ENCODE assay signal across 25 mouse cellular contexts in the genomic region with DNA sequence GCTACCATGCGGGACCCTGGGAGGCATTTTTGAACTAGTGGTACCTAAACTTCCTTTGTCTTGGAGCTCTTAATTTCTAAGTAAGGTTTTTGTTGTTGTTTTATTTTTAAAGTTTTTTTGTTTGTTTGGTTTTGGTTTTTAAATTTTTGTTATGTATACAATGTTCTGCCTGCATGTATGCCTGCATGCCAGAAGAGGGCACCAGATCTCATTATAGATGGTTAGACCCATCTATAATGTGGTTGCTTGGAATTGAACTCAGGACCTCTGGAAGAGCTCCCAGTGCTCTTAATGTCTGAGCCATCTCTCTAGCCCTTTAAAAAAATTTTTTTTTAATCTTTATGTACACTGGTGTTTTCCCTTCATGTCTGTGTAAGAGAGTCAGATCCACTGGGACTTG. TPM values are rescaled to one million over a fixed set of nuclear protein-coding genes. Genes with fewer than 3 reads are reported as not detected.
DNase-seq lines count a peak whose midpoint lies in the region; ATAC-seq and TF ChIP-seq lines count a peak whose summit lies in the region.
"Had no signal": no experiment of that assay in that cellular context is flagged by ENCODE, and none has a peak within 500 bp of the region (broad histone marks: within the 10 kb centered on the region; RNA-seq: fewer than 3 reads in every experiment).

No protein-coding gene starts in this region.

- TF ChIP-seq CTCF in gastrocnemius, adult 2 months (IDR thresholded peaks at IDR 0.05), result peak; percentile 26; the same call in 1 of the 2 replicates
- TF ChIP-seq CTCF in layer of hippocampus, adult 2 months (conservative IDR thresholded peaks at IDR 0.05), result peak; percentile 67
- peak; percentile 57 for TF ChIP-seq CTCF in midbrain, postnatal 0 days (IDR thresholded peaks at IDR 0.05)

- no peaks in the 10 kb centered on the region for H3K9me3 ChIP-seq in midbrain, postnatal 0 days (ENCODE audit: low read length)
- no peaks in the 10 kb centered on the region for H3K9me3 ChIP-seq in midbrain, embryonic 14.5 days (ENCODE audit: control insufficient read depth, low read length)

- ATAC-seq in midbrain, postnatal 0 days (ENCODE audit: low FRiP score), result no peak
- ATAC-seq in midbrain, embryonic 14.5 days (ENCODE audit: low FRiP score, low TSS enrichment), result no peak
- ATAC-seq in erythroblast, adult 5-6 weeks (replicated peaks; ENCODE audit: low FRiP score, poor library complexity, severe bottlenecking), result no peak
- ATAC-seq: activated CD4-positive, CD25-positive, alpha-beta regulatory T cell, adult 4 months; intestine, embryonic 16.5 days had no signal

- WGBS in midbrain, postnatal 0 days, result 81% methylated on average over 1 of the region's 1 CpGs
- 87% methylated on average over 1 of the region's 1 CpGs for WGBS in midbrain, embryonic 14.5 days

- no peaks in the 10 kb centered on the region for H3K27me3 ChIP-seq in midbrain, postnatal 0 days (ENCODE audit: insufficient read depth, low read length)
- H3K27me3 ChIP-seq in midbrain, embryonic 14.5 days (ENCODE audit: control insufficient read depth, insufficient read depth, low read length), result no peaks in the 10 kb centered on the region

- H3K27ac ChIP-seq in gastrocnemius, adult 2 months, result no peak overlapping the region
- no peak overlapping the region for H3K27ac ChIP-seq in layer of hippocampus, adult 2 months
- H3K27ac ChIP-seq in midbrain, postnatal 0 days (ENCODE audit: low read depth, low read length), result no peak overlapping the region
- H3K27ac ChIP-seq in midbrain, embryonic 14.5 days (replicated peaks; ENCODE audit: low read depth, low read length), result no peak overlapping the region
- H3K27ac ChIP-seq: heart, embryonic 13.5 days; hindbrain, embryonic 14.5 days; limb, embryonic 12.5 days; liver, embryonic 13.5 days had no signal

- no peaks in the 10 kb centered on the region for H3K4me1 ChIP-seq in midbrain, postnatal 0 days (ENCODE audit: insufficient read depth, low read length)
- no peaks in the 10 kb centered on the region for H3K4me1 ChIP-seq in midbrain, embryonic 14.5 days (ENCODE audit: control insufficient read depth, insufficient read depth, low read length)

- H3K4me3 ChIP-seq in gastrocnemius, adult 2 months, result no peak overlapping the region
- H3K4me3 ChIP-seq in layer of hippocampus, adult 2 months, result no peak overlapping the region
- H3K4me3 ChIP-seq in midbrain, postnatal 0 days (ENCODE audit: low read depth, low read length), result no peak overlapping the region
- H3K4me3 ChIP-seq in midbrain, embryonic 14.5 days (replicated peaks; ENCODE audit: low read depth, low read length), result no peak overlapping the region
- H3K4me3 ChIP-seq: heart, embryonic 13.5 days; liver, embryonic 13.5 days had no signal

- no peak overlapping the region for H3K4me2 ChIP-seq in midbrain, postnatal 0 days (ENCODE audit: low read depth, low read length, poor library complexity, severe bottlenecking)
- H3K4me2 ChIP-seq in midbrain, embryonic 14.5 days (ENCODE audit: low read length), result no peak overlapping the region
- H3K4me2 ChIP-seq: liver, embryonic 13.5 days had no signal

- no peak overlapping the region for H3K9ac ChIP-seq in midbrain, postnatal 0 days (replicated peaks; ENCODE audit: low read length, poor library complexity, severe bottlenecking)
- H3K9ac ChIP-seq in midbrain, embryonic 14.5 days (replicated peaks; ENCODE audit: low read length), result no peak overlapping the region
- H3K9ac ChIP-seq: heart, embryonic 13.5 days; hindbrain, embryonic 14.5 days; limb, embryonic 12.5 days; liver, embryonic 13.5 days had no signal

- DNase-seq in gastrocnemius, adult 2 months, result no peak
- DNase-seq in gastrocnemius, adult 8-10 months (ENCODE audit: low spot score in 2 of 2), result no peak
- DNase-seq in layer of hippocampus, adult 2 months (ENCODE audit: low spot score in 2 of 2), result no peak
- DNase-seq in layer of hippocampus, postnatal 14 days (ENCODE audit: low spot score in 2 of 2), result no peak
- no peak for DNase-seq in midbrain, postnatal 0 days (ENCODE audit: low spot score)
- no peak for DNase-seq in midbrain, embryonic 14.5 days
- no peak for DNase-seq in testis, postnatal 10 days (ENCODE audit: low spot score)
- DNase-seq: adrenal gland, adult 8-10 months; cerebellum, adult 11-12 months; gastrocnemius, postnatal 10 days; heart, adult 11 months; heart, postnatal 36 days; liver, embryonic 13.5 days; lung, postnatal 10 days had no signal

- intact Hi-C loops in gastrocnemius, adult 2 months (cut with DNase I), result no loop called here

- H3K36me3 ChIP-seq in midbrain, postnatal 0 days (ENCODE audit: insufficient read depth, low read length), result no peaks in the 10 kb centered on the region
- no peaks in the 10 kb centered on the region for H3K36me3 ChIP-seq in midbrain, embryonic 14.5 days (ENCODE audit: control insufficient read depth, insufficient read depth, low read length)
- H3K36me3 ChIP-seq: G1E; limb, embryonic 12.5 days had no signal

RNA-seq across cellular contexts. Expression of gene Ccdc114, which starts 5.8 kb away (rescaled TPM):
- total RNA-seq in gastrocnemius, adult 2 months (2021), result under 1 TPM; 0.28 to 0.45 TPM
- under 1 TPM in 3 of 4 experiments, not detected in 1; 0.19 to 0.85 (median 0.29) TPM for total RNA-seq in gastrocnemius, adult 8-10 months (2022)
- 1 to 10 TPM; 3.5 to 3.8 TPM for total RNA-seq in layer of hippocampus, adult 2 months (2021)
- total RNA-seq in layer of hippocampus, postnatal 14 days (2021), result 1 to 10 TPM; 2.1 to 6.2 TPM
- total RNA-seq in midbrain, postnatal 0 days (2014; rRNA removed), result 4.2 and 7.2 TPM in 2 replicates
- 4.3 and 5.8 TPM in 2 replicates for polyA plus RNA-seq in midbrain, postnatal 0 days (2015; fragmentation: Nextera tagmentation; extraction: Ambion mirVana)
- polyA plus RNA-seq in midbrain, embryonic 14.5 days (2014; fragmentation: Nextera tagmentation; extraction: Ambion mirVana), result 2.6 and 3.1 TPM in 2 replicates
- 2.5 TPM in 1 of 2 replicates, not detected in the other for total RNA-seq in erythroblast, adult 5-6 weeks (2015; ENCODE audit: low replicate concordance)
- total RNA-seq in erythroblast, adult 5-6 weeks (2017; ENCODE audit: low replicate concordance), result 0.51 and 2.0 TPM in 2 replicates

RNA-seq across cellular contexts. Expression of gene Emp3, which starts 8.5 kb away (rescaled TPM):
- total RNA-seq in gastrocnemius, adult 2 months (2021), result 10 to 100 TPM in 1 of 2 experiments, 1 to 10 TPM in 1; 7.7 to 18.2 TPM
- total RNA-seq in gastrocnemius, adult 8-10 months (2022), result 10 to 100 TPM in 1 of 4 experiments, 1 to 10 TPM in 3; 6.2 to 10.2 (median 6.8) TPM
- 1 to 10 TPM; 1.5 to 2.3 TPM for total RNA-seq in layer of hippocampus, adult 2 months (2021)
- total RNA-seq in layer of hippocampus, postnatal 14 days (2021), result 1 to 10 TPM; 1.8 to 2.6 TPM
- total RNA-seq in midbrain, postnatal 0 days (2014; rRNA removed), result 12.8 and 17.0 TPM in 2 replicates
- polyA plus RNA-seq in midbrain, postnatal 0 days (2015; fragmentation: Nextera tagmentation; extraction: Ambion mirVana), result 36.4 and 38.5 TPM in 2 replicates
- 5.2 and 32.1 TPM in 2 replicates for polyA plus RNA-seq in midbrain, embryonic 14.5 days (2014; fragmentation: Nextera tagmentation; extraction: Ambion mirVana)
- 56.4 and 143 TPM in 2 replicates for total RNA-seq in erythroblast, adult 5-6 weeks (2015; ENCODE audit: low replicate concordance)
- 48.2 and 77.1 TPM in 2 replicates for total RNA-seq in erythroblast, adult 5-6 weeks (2017; ENCODE audit: low replicate concordance)

RNA-seq across cellular contexts. Expression of gene Tmem143, which starts 32.9 kb away (rescaled TPM):
- total RNA-seq in gastrocnemius, adult 2 months (2021), result 10 to 100 TPM; 51.3 to 66.3 TPM
- 10 to 100 TPM; 52.6 to 67.7 (median 56.3) TPM for total RNA-seq in gastrocnemius, adult 8-10 months (2022)
- 10 to 100 TPM; 22.1 to 22.8 TPM for total RNA-seq in layer of hippocampus, adult 2 months (2021)
- 10 to 100 TPM; 20.8 to 25.6 TPM for total RNA-seq in layer of hippocampus, postnatal 14 days (2021)
- total RNA-seq in midbrain, postnatal 0 days (2014; rRNA removed), result 27.4 and 41.6 TPM in 2 replicates
- polyA plus RNA-seq in midbrain, postnatal 0 days (2015; fragmentation: Nextera tagmentation; extraction: Ambion mirVana), result 5.5 and 5.6 TPM in 2 replicates
- polyA plus RNA-seq in midbrain, embryonic 14.5 days (2014; fragmentation: Nextera tagmentation; extraction: Ambion mirVana), result 5.1 and 7.5 TPM in 2 replicates
- total RNA-seq in erythroblast, adult 5-6 weeks (2015; ENCODE audit: low replicate concordance), result 1.3 TPM in 1 of 2 replicates, not detected in the other
- total RNA-seq in erythroblast, adult 5-6 weeks (2017; ENCODE audit: low replicate concordance), result 0.26 and 3.8 TPM in 2 replicates

RNA-seq across cellular contexts. Expression of gene Syngr4, which starts 33.2 kb away (rescaled TPM):
- not detected for total RNA-seq in gastrocnemius, adult 2 months (2021)
- not detected for total RNA-seq in gastrocnemius, adult 8-10 months (2022)
- total RNA-seq in layer of hippocampus, adult 2 months (2021), result not detected
- not detected for total RNA-seq in layer of hippocampus, postnatal 14 days (2021)
- total RNA-seq in midbrain, postnatal 0 days (2014; rRNA removed), result 0.38 TPM in 1 of 2 replicates, not detected in the other
- polyA plus RNA-seq in midbrain, postnatal 0 days (2015; fragmentation: Nextera tagmentation; extraction: Ambion mirVana), result 0.25 and 0.30 TPM in 2 replicates
- polyA plus RNA-seq in midbrain, embryonic 14.5 days (2014; fragmentation: Nextera tagmentation; extraction: Ambion mirVana), result not detected in 2 replicates
- total RNA-seq in erythroblast, adult 5-6 weeks (2015; ENCODE audit: low replicate concordance), result 4.0 TPM in 1 of 2 replicates, not detected in the other
- total RNA-seq in erythroblast, adult 5-6 weeks (2017; ENCODE audit: low replicate concordance), result not detected in 2 replicates
- total RNA-seq: heart, postnatal 36 days; layer of hippocampus, postnatal 25 days; monocyte, adult 5-6 weeks had no signal
- polyA plus RNA-seq: activated CD4-positive, CD25-positive, alpha-beta regulatory T cell, adult 4 months; frontal cortex, adult 2 months; urinary bladder, adult 2 months had no signal

RNA-seq across cellular contexts. Expression of gene Grin2d, which starts 51.5 kb away (rescaled TPM):
- under 1 TPM; 0.13 to 0.14 TPM for total RNA-seq in gastrocnemius, adult 2 months (2021)
- under 1 TPM in 2 of 4 experiments, not detected in 2; 0.07 to 0.11 TPM for total RNA-seq in gastrocnemius, adult 8-10 months (2022)
- total RNA-seq in layer of hippocampus, adult 2 months (2021), result 10 to 100 TPM in 1 of 2 experiments, 1 to 10 TPM in 1; 10.0 to 11.6 TPM
- 10 to 100 TPM; 19.7 to 20.4 TPM for total RNA-seq in layer of hippocampus, postnatal 14 days (2021)
- 51.6 and 51.7 TPM in 2 replicates for total RNA-seq in midbrain, postnatal 0 days (2014; rRNA removed)
- 5.4 and 6.6 TPM in 2 replicates for polyA plus RNA-seq in midbrain, postnatal 0 days (2015; fragmentation: Nextera tagmentation; extraction: Ambion mirVana)
- polyA plus RNA-seq in midbrain, embryonic 14.5 days (2014; fragmentation: Nextera tagmentation; extraction: Ambion mirVana), result 2.3 and 4.4 TPM in 2 replicates
- total RNA-seq in erythroblast, adult 5-6 weeks (2015; ENCODE audit: low replicate concordance), result not detected in 2 replicates
- 0.28 TPM in 1 of 2 replicates, not detected in the other for total RNA-seq in erythroblast, adult 5-6 weeks (2017; ENCODE audit: low replicate concordance)
- total RNA-seq: monocyte, adult 5-6 weeks had no signal
- polyA plus RNA-seq: activated CD4-positive, CD25-positive, alpha-beta regulatory T cell, adult 4 months had no signal
